ENCODE assay signal across 7 mouse cellular contexts in genomic region chr9:98955716-98956224, GRCm38 (mm10). TPM values are rescaled to one million over a fixed set of nuclear protein-coding genes. Genes with fewer than 3 reads are reported as not detected.
A peak's percentile ranks its signal among the peaks of the same experiment; 100 is the strongest.
DNase-seq lines count a peak whose midpoint lies in the region; ATAC-seq and TF ChIP-seq lines count a peak whose summit lies in the region.

No protein-coding gene starts in this region.

- H3K36me3 ChIP-seq in forebrain, embryonic 16.5 days (ENCODE audit: control insufficient read depth, insufficient read depth), result no peaks in the 10 kb centered on the region
- no peaks in the 10 kb centered on the region for H3K36me3 ChIP-seq in kidney, postnatal 0 days (ENCODE audit: insufficient read depth, low read length)
- no peaks in the 10 kb centered on the region for H3K36me3 ChIP-seq in midbrain, embryonic 15.5 days (replicated peaks)

- WGBS in forebrain, embryonic 16.5 days, result under 1% methylated on average over 54 of the region's 60 CpGs
- WGBS in kidney, postnatal 0 days, result under 1% methylated on average over 59 of the region's 60 CpGs
- under 1% methylated on average over 44 of the region's 60 CpGs for WGBS in midbrain, embryonic 15.5 days

- H3K9ac ChIP-seq in forebrain, embryonic 16.5 days (replicated peaks; ENCODE audit: low read depth, low read length), result 0 out of 2 replicates have a peak overlapping the region, but pooled peaks have one; percentile 25
- no peak overlapping the region for H3K9ac ChIP-seq in kidney, postnatal 0 days (ENCODE audit: low read depth, low read length)
- H3K9ac ChIP-seq in midbrain, embryonic 15.5 days, result peak overlapping the region; percentile 10; the same call in 1 of the 2 replicates

- DNase-seq in urinary bladder, adult 2 months (ENCODE audit: low spot score), result peak; percentile 49
- DNase-seq in urinary bladder, postnatal 10 days (ENCODE audit: low spot score), result no peak
- no peak for DNase-seq in kidney, postnatal 0 days (ENCODE audit: low spot score)
- DNase-seq in right cerebral cortex, adult 18-20 months, result no peak
- DNase-seq in spleen, adult 18-20 months, result no peak

- peak overlapping the region; percentile 43 for H3K4me3 ChIP-seq in forebrain, embryonic 16.5 days (replicated peaks; ENCODE audit: low read length)
- H3K4me3 ChIP-seq in kidney, postnatal 0 days (replicated peaks; ENCODE audit: low read depth, low read length), result peak overlapping the region; percentile 42
- H3K4me3 ChIP-seq in midbrain, embryonic 15.5 days, result peak overlapping the region; percentile 39

- no peak for TF ChIP-seq CTCF in kidney, postnatal 0 days (IDR thresholded peaks at IDR 0.05; ENCODE audit: low read depth)

- peaks cover 72% of the 10 kb centered on the region for H3K27me3 ChIP-seq in forebrain, embryonic 16.5 days (replicated peaks; ENCODE audit: control insufficient read depth, insufficient read depth, low read length)
- H3K27me3 ChIP-seq in kidney, postnatal 0 days (ENCODE audit: insufficient read depth, low read length), result peaks cover 95% of the 10 kb centered on the region
- peaks cover 72% of the 10 kb centered on the region for H3K27me3 ChIP-seq in midbrain, embryonic 15.5 days (replicated peaks)

- peak; percentile 13; the same call in 1 of the 2 replicates for ATAC-seq in forebrain, embryonic 16.5 days
- ATAC-seq in kidney, postnatal 0 days (replicated peaks; ENCODE audit: low FRiP score, low read depth), result no peak
- peak; percentile 18; the same call in 1 of the 2 replicates for ATAC-seq in midbrain, embryonic 15.5 days (replicated peaks)

- H3K4me2 ChIP-seq in forebrain, embryonic 16.5 days (ENCODE audit: low read length), result peak overlapping the region; percentile 65
- peak overlapping the region; percentile 76 for H3K4me2 ChIP-seq in kidney, postnatal 0 days (ENCODE audit: low read length)
- peak overlapping the region; percentile 62 for H3K4me2 ChIP-seq in midbrain, embryonic 15.5 days

- H3K4me1 ChIP-seq in forebrain, embryonic 16.5 days (replicated peaks; ENCODE audit: control insufficient read depth, insufficient read depth, low read length), result peaks cover 34% of the 10 kb centered on the region
- peaks cover 22% of the 10 kb centered on the region; the same call in 1 of the 2 replicates for H3K4me1 ChIP-seq in kidney, postnatal 0 days (replicated peaks; ENCODE audit: insufficient read depth, low read length)
- H3K4me1 ChIP-seq in midbrain, embryonic 15.5 days, result peaks cover 39% of the 10 kb centered on the region

- no peaks in the 10 kb centered on the region for H3K9me3 ChIP-seq in forebrain, embryonic 16.5 days (ENCODE audit: control insufficient read depth, low read length)
- no peaks in the 10 kb centered on the region for H3K9me3 ChIP-seq in kidney, postnatal 0 days (replicated peaks; ENCODE audit: low read length)
- no peaks in the 10 kb centered on the region for H3K9me3 ChIP-seq in midbrain, embryonic 15.5 days

- H3K27ac ChIP-seq in forebrain, embryonic 16.5 days (ENCODE audit: low read length), result no peak overlapping the region
- H3K27ac ChIP-seq in kidney, postnatal 0 days, result no peak overlapping the region
- peak overlapping the region; percentile 18; the same call in 1 of the 2 replicates for H3K27ac ChIP-seq in midbrain, embryonic 15.5 days

RNA-seq across cellular contexts. Expression of gene Foxl2, which starts 0.7 kb away (rescaled TPM):
- not detected in 2 replicates for polyA plus RNA-seq in urinary bladder, adult 2 months (2012; rRNA removed)
- 0.43 and 0.45 TPM in 2 replicates for polyA plus RNA-seq in forebrain, embryonic 16.5 days (2015; fragmentation: Nextera tagmentation; extraction: Ambion mirVana)
- not detected in 2 replicates for polyA plus RNA-seq in kidney, postnatal 0 days (2015; fragmentation: Nextera tagmentation; extraction: Ambion mirVana)
- 0.61 and 0.75 TPM in 2 replicates for polyA plus RNA-seq in midbrain, embryonic 15.5 days (2015; fragmentation: Nextera tagmentation; extraction: Ambion mirVana)

RNA-seq across cellular contexts. Expression of gene Faim, which starts 30.4 kb away (rescaled TPM):
- 12.8 and 15.8 TPM in 2 replicates for polyA plus RNA-seq in urinary bladder, adult 2 months (2012; rRNA removed)
- polyA plus RNA-seq in forebrain, embryonic 16.5 days (2015; fragmentation: Nextera tagmentation; extraction: Ambion mirVana), result 94.1 and 102 TPM in 2 replicates
- polyA plus RNA-seq in kidney, postnatal 0 days (2015; fragmentation: Nextera tagmentation; extraction: Ambion mirVana), result 59.1 and 61.3 TPM in 2 replicates
- polyA plus RNA-seq in midbrain, embryonic 15.5 days (2015; fragmentation: Nextera tagmentation; extraction: Ambion mirVana), result 110 and 115 TPM in 2 replicates

RNA-seq across cellular contexts. Expression of gene 7420426K07Rik, which starts 52.9 kb away (rescaled TPM):
- polyA plus RNA-seq in urinary bladder, adult 2 months (2012; rRNA removed), result not detected in 2 replicates
- not detected in 2 replicates for polyA plus RNA-seq in forebrain, embryonic 16.5 days (2015; fragmentation: Nextera tagmentation; extraction: Ambion mirVana)
- polyA plus RNA-seq in kidney, postnatal 0 days (2015; fragmentation: Nextera tagmentation; extraction: Ambion mirVana), result not detected in 2 replicates
- polyA plus RNA-seq in midbrain, embryonic 15.5 days (2015; fragmentation: Nextera tagmentation; extraction: Ambion mirVana), result not detected in 2 replicates
